Mouse (Mus musculus): ENCODE measurements around the gene Cpa4.

GRCm38 (mm10) chr6:30600033-30600432, 31.9 kb downstream of the Cpa4 start:
- TF ChIP-seq POLR2A (IDR thresholded peaks at IDR 0.05; ENCODE audit: extremely low read depth, insufficient read depth, low read length) (no peak), CTCF (IDR thresholded peaks at IDR 0.05; ENCODE audit: extremely low read depth, insufficient read depth, low read length) (no peak)
